Mouse (Mus musculus) heart, adult 2 months (tissue): ENCODE results near the gene Lce3a.

Experiments
- CTCF ChIP-seq: fragments of 200-600 bp; IDR thresholded peaks from 2 replicates; pipeline ENCODE4 v1.8.1; 2022; ENCODE audit warnings: antibody characterized with exemption, mild to moderate bottlenecking, moderate library complexity
- EP300 ChIP-seq: fragments of 200-500 bp; IDR thresholded peaks from 2 replicates; pipeline ENCODE4 v1.6.1; 2011; ENCODE audit warnings: low read depth, low read length, control low read depth; ENCODE audit not compliant: insufficient read depth
- POLR2A ChIP-seq: fragments of 200-500 bp; IDR thresholded peaks from 2 replicates; pipeline ENCODE4 v1.6.1; 2011; ENCODE audit warnings: mild to moderate bottlenecking, low read depth, low read length, control low read depth; ENCODE audit not compliant: insufficient read depth

DNA sequence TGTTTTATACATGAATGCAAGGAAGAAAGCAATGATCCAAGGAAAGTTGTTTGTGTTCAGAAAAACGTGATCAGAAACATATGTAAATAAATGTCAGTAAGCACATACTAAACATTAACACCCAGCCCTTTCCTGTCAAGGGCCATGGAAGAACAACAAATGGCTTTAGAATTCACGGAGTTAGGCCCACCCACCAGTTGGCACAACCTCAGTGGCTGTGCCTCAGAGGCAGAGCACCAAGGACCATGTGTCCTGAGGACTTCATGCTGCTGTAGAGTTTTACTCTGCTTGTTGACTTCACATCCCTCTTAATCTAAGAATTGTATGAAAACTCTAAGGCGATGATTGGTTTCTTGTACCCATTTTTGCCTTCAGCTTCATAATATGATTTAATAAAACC, 20.8 kb downstream of the Lce3a start:
- no peak for TF ChIP-seq CTCF
- TF ChIP-seq POLR2A: no peak
- no peak for TF ChIP-seq EP300
